Mouse (Mus musculus) limb, embryonic 14.5 days (tissue): ENCODE data around the gene Sncb. TPM values are rescaled to one million over a fixed set of nuclear protein-coding genes. Genes with fewer than 3 reads are reported as not detected.
A peak's percentile ranks its signal among the peaks of the same experiment; 100 is the strongest.

Experiments
- ATAC-seq: fragments of 200-750 bp; cut with Nextera tagmentation; 2 replicates; pipeline ENCODE4 v1.8.0; 2017; ENCODE audit warnings: low read depth, moderate number of reproducible peaks, moderate TSS enrichment; ENCODE audit not compliant: low FRiP score
- DNase-seq: peaks from one replicate; pipeline ENCODE4 v3.0.0-alpha.2; 2015; ENCODE audit warnings: low spot score
- H3K27ac ChIP-seq: fragments of 300-500 bp; sonication (generic); replicated peaks from 2 replicates; pipeline ENCODE4 v1.5.1; 2014; ENCODE audit warnings: low read depth, mild to moderate bottlenecking, low read length, moderate library complexity, mixed read lengths
- H3K27me3 ChIP-seq: fragments of 300-500 bp; sonication (generic); 2 replicates; pipeline ENCODE4 v1.6.1; 2014; ENCODE audit warnings: low read length, mixed read lengths; ENCODE audit not compliant: control insufficient read depth, insufficient read depth
- H3K36me3 ChIP-seq: fragments of 300-500 bp; sonication (generic); 2 replicates; pipeline ENCODE4 v1.6.1; 2014; ENCODE audit warnings: mild to moderate bottlenecking, low read length, moderate library complexity, mixed read lengths; ENCODE audit not compliant: control insufficient read depth, insufficient read depth
- H3K4me1 ChIP-seq: fragments of 300-500 bp; sonication (generic); 2 replicates; pipeline ENCODE4 v1.6.1; 2014; ENCODE audit warnings: antibody characterized with exemption, low read length, mixed read lengths; ENCODE audit not compliant: control insufficient read depth, insufficient read depth
- H3K4me2 ChIP-seq: fragments of 300-500 bp; sonication (generic); replicated peaks from 2 replicates; pipeline ENCODE4 v1.6.1; 2014; ENCODE audit warnings: low read depth, mild to moderate bottlenecking, low read length, moderate library complexity; ENCODE audit not compliant: severe bottlenecking
- H3K4me3 ChIP-seq: fragments of 300-500 bp; sonication (generic); replicated peaks from 2 replicates; pipeline ENCODE4 v1.5.1; 2014; ENCODE audit warnings: low read length
- H3K9ac ChIP-seq: fragments of 300-500 bp; sonication (generic); 2 replicates; pipeline ENCODE4 v1.6.1; 2014; ENCODE audit warnings: mild to moderate bottlenecking, low read depth, low read length, moderate library complexity; ENCODE audit not compliant: severe bottlenecking
- H3K9me3 ChIP-seq: fragments of 300-500 bp; sonication (generic); 2 replicates; pipeline ENCODE4 v1.6.1; 2016; ENCODE audit warnings: low read length; ENCODE audit not compliant: control insufficient read depth
- POLR2A ChIP-seq: fragments of 200-500 bp; IDR thresholded peaks from 2 replicates; pipeline ENCODE4 v1.8.0; 2012; ENCODE audit warnings: inconsistent platforms, mild to moderate bottlenecking, moderate library complexity, borderline replicate concordance; ENCODE audit not compliant: insufficient read depth, insufficient read length; ENCODE audit errors: extremely low read depth
- WGBS: fragments of 180-500 bp; shearing (Covaris S2); extraction: QIAGEN DNeasy Blood & Tissue Kit; methylation state at CpG from one replicate; pipeline ENCODE4 v1.1.7; 2014; 5-methylcytosine and 5-hydroxymethylcytosine counted together
- polyA plus RNA-seq, 2 experiments: library from polyadenylated mRNA; depleted of rRNA in 1 of 2; stranded (reverse) in 1 of 2; unstranded in 1 of 2; fragments of >200 nt; fragmentation: Nextera tagmentation in 1 of 2; extraction: Ambion mirVana in 1 of 2; gene quantifications; 2 replicates each; pipeline versions ENCODE4 v1.2.1 to v1.2.3; 2012 to 2014

Gene Sncb
- polyA plus RNA-seq, 2 experiments: 0.30 to 0.40 TPM

DNA sequence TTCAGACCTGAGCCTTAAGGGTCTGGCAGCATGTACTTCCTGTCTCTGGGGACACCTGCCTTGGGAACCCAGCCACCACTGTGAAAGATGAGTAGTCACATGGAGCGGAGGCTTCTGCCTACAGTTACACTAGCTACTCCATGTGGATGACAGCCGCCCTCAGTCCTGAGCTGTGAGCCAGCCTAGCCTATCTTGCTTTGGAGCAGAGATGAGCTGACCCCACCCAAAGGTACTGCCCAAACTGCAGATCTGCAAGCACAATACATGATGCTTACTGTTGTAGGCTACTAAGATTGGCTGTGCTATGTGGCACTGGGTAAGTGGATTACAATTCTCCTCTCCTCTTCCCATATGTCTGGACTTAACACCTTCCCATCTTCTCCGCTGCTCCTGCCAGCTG, 14.7 kb upstream of the Sncb start:
- H3K36me3 ChIP-seq: no peaks in the 10 kb centered on the region
- DNase-seq (no peak), ATAC-seq (no peak)
- H3K27me3 ChIP-seq: no peaks in the 10 kb centered on the region
- H3K4me3 ChIP-seq: no peak overlapping the region
- no peaks in the 10 kb centered on the region for H3K9me3 ChIP-seq
- no peak overlapping the region for H3K9ac ChIP-seq
- no peak overlapping the region for H3K4me2 ChIP-seq
- WGBS: 83% methylated on average over 3 of the region's 3 CpGs
- H3K27ac ChIP-seq: no peak overlapping the region
- no peak for TF ChIP-seq POLR2A
- no peaks in the 10 kb centered on the region for H3K4me1 ChIP-seq

DNA sequence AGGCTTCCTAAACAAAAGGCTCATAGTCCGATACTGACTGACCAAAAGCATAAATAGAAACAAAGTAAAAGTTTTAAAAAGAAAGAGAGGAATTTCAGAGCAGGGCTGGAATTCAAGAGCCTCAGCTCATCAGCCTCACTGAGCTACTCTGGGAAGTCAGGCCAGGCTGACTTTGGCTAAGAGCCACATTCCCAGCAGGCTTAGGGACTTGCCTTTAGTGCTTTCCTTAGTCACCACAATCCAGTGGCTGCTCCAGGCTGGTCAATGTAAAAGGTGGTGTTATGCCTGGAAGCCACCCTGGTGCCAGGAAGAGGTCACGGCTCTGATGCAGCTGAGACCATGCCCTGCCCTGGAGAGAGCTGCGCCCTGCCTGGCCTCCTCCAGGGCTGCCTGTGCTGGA, 14.2 kb upstream of the Sncb start:
- no peaks in the 10 kb centered on the region for H3K9me3 ChIP-seq
- H3K27me3 ChIP-seq: no peaks in the 10 kb centered on the region
- ATAC-seq: no peak
- no peaks in the 10 kb centered on the region for H3K4me1 ChIP-seq
- H3K27ac ChIP-seq: no peak overlapping the region
- WGBS: 79% methylated on average over 3 of the region's 3 CpGs
- no peaks in the 10 kb centered on the region for H3K36me3 ChIP-seq
- TF ChIP-seq POLR2A: no peak
- H3K4me2 ChIP-seq: no peak overlapping the region
- DNase-seq: peak; percentile 58
- H3K9ac ChIP-seq: no peak overlapping the region
- no peak overlapping the region for H3K4me3 ChIP-seq

DNA sequence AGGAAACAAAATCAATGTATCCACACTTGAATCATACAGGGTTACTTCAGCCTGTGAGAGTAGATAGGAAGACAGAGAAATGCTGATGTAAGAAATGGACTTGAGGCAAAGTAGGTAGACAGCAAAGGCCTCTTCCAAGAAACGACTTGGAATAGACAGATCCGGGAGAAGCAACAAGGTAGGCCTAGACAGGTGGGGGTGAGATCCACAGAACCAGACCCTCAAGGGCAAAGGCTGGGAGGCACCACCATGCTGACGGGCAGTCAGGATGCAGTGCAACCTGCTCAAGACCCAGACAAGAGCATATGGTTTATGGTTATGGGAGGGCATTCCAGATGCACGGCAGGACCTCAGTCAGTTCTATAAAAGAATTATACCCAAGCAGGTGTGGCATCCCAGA, 617 bp upstream of the Sncb start:
- Histone ChIP-seq H3K27me3 (peaks cover 44% of the 10 kb centered on the region), H3K4me3 (no peak overlapping the region), H3K4me1 (peaks cover 2% of the 10 kb centered on the region; the same call in 1 of the 2 replicates), H3K9ac (no peak overlapping the region), H3K36me3 (no peaks in the 10 kb centered on the region), H3K27ac (no peak overlapping the region), H3K9me3 (no peaks in the 10 kb centered on the region), H3K4me2 (no peak overlapping the region)
- DNase-seq (no peak), ATAC-seq (no peak)
- 62% methylated on average over 4 of the region's 4 CpGs for WGBS
- no peak for TF ChIP-seq POLR2A

DNA sequence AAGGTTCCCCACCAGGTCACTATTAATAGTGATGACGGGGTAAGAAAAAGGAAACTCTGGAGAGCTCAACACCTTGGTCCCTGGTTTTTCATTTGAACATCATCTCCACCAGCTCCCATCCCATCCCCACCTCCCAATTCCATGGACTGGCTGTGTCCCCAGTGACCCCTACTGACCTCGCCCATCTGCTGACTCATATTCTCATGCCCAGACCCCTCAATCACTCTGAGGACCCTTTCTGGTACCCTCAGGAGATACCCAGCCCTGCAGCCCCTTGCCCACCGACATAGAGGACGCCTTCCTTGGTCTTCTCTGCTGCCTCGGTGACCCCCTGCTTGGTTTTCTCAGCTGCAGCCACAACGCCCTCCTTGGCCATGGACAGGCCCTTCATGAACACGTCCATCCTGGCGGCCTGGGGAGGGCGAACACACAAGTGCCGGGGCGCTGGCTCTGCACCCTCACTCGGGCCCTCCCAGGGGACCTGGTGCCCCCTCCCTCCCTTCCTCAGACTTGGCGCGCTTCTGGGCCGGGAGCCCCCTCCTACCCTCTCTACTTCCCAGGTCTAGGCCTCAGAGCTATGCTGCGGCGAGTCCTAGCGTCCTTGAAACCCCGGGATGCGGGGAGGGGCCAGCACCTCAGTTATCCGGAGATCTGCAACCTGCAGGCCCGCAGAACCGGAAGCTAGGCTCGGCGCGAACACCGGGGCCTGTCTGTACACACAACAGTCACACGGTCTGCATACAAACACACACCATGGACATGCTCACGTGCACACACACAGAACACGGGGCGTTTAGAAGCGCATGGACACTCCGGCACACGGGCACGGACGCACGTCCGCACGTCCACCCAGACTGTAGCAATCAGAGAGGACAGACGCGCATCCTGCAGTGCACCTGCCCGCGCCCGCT, 859 bp downstream of the Sncb start:
- ATAC-seq (no peak), DNase-seq (no peak)
- no peak for TF ChIP-seq POLR2A
- Histone ChIP-seq H3K27ac (no peak overlapping the region), H3K4me3 (peak overlapping the region; percentile 32), H3K4me1 (peaks cover 2% of the 10 kb centered on the region; the same call in 1 of the 2 replicates), H3K4me2 (peak overlapping the region; percentile 42), H3K27me3 (peaks cover 44% of the 10 kb centered on the region), H3K9ac (no peak overlapping the region), H3K36me3 (no peaks in the 10 kb centered on the region), H3K9me3 (no peaks in the 10 kb centered on the region)
- 5% methylated on average over 41 of the region's 44 CpGs for WGBS

DNA sequence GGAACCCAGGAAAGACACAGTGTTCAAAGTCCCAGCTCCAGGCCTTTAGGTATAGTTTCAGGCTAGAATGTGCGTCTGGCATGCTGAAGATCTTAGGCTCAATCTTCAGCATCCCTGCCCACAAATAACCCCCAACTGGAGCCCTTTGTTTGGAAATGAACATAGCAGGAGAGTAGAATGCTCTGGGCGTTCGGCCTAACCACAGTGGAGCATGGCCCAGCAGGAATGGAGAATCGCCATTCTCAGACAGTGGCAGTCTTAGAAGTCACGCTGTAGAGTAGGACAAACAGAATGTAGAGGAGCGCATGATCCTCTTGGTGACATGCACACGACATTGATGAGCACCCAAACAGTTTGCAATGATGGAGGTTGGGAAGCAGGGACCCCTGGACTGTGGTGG, 5.5 kb downstream of the Sncb start:
- no peak for DNase-seq
- TF ChIP-seq POLR2A: no peak
- Histone ChIP-seq H3K36me3 (no peaks in the 10 kb centered on the region), H3K27me3 (peaks cover 36% of the 10 kb centered on the region), H3K4me3 (no peak overlapping the region), H3K4me2 (no peak overlapping the region), H3K4me1 (peaks cover 8% of the 10 kb centered on the region), H3K9ac (no peak overlapping the region), H3K9me3 (no peaks in the 10 kb centered on the region), H3K27ac (no peak overlapping the region)
- no peak for ATAC-seq
- WGBS: 72% methylated on average over 7 of the region's 7 CpGs
